Mouse (Mus musculus): ENCODE results near the gene Glod5.
A peak's percentile ranks its signal among the peaks of the same experiment; 100 is the strongest.
"Not testable (repeated sequence)": the region's sequence is repeated elsewhere in the genome, so short reads cannot be mapped to it uniquely, and the experiment has no call there.

The Glod5 gene

GRCm38 (mm10) chrX:8018286-8018685 is at the start of gene Glod5:
Glod5 (minus strand) TSS chrX:8018492.
- no peak for DNase-seq (ENCODE audit: low spot score in 2 of 2)

DNA sequence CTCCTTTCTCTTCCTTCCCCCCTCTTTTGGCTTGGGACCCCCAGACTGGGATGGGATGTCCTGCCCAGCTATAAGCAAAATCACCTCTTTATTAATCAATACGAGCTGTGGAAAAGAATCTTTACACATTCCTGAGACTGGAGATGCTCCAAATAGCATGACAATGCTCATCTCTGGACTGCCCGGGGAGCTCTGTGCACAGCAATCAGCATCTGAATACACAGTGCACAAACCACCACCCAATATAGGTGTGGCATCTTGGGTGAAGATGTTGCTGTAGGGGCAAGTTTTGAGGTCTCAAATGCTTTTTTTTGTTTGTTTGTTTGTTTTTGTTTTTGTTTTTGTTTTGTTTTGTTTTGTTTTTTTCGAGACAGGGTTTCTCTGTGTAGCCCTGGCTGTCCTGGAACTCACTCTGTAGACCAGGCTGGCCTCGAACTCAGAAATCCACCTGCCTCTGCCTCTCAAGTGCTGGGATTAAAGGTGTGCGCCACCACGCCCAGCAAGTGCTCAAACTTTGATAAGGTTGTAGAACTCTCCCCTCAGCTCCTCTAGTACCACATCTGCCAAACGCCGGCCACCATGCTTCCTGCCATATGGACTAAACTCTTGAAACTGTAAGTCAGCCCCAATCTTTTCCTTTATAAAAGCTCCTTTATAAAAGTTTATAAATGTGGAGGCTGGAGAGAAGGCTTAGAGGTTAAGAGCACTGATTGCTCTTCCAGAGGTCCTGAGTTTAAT is 32.9 kb upstream of the Glod5 start:
- not testable (repeated sequence) for DNase-seq (ENCODE audit: low spot score in 2 of 2)

DNA sequence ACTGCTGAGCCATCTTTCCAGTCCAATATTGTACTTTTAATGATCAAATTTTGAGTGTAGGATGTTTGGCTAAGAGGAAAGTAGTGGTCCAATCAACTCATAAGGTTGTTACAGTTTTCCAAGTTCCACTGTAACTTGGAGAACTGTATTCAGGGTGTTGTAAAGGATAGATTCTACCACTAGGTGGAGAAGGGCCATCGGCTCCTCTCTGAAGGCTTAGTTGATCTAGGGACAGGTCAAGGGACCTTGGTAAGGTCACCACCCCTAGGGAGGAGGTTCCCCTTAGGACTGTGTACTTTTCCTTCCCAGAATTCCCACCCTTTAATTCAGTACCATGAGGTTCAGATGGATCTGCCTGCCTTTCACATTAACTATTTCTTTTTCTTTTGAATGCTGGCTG is 14.7 kb upstream of the Glod5 start:
- DNase-seq (ENCODE audit: low spot score in 2 of 2): no peak

DNA sequence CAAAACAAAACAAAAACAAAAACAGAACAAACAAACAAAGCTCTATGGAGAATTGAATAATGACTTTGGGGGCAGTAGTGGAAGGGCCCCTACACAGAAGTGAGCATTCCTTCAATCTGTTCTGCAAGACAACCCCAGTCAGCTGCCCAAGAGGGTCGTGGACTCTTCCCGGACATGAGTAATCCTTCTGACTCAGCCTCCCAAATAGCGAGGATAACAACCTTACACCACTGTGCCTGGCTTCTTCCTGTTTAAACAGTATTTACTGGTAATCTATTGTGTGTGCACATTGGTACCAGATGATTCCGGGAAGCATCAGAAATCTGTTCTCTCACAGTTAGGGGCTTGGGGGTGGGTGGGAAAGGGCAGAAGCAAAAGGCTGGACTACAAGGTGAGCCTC is 8.5 kb upstream of the Glod5 start:
- DNase-seq (ENCODE audit: low spot score in 2 of 2): no peak

DNA sequence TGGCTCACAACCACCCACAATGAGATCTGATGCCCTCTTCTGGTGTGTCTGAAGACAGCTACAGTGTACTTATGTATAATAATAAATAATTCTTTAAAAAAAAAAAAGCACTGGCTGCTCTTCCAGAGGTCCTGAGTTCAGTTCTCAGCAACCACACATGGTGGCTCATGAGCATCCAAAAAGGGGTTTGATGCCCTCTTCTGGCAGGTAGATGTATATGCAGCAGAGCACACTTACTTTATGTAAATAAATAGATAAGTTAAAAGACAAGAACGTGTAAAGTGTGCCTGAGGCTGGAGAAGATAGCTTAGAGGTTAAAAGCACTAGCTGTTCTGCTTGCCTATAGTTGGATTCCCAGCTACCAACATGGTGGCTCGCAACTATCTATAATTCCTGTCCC is 6.5 kb upstream of the Glod5 start:
- no peak for DNase-seq (ENCODE audit: low spot score in 2 of 2)

GRCm38 (mm10) chrX:8020111-8020778 is 2.0 kb upstream of the Glod5 start:
- no peak for DNase-seq (ENCODE audit: low spot score in 2 of 2)

DNA sequence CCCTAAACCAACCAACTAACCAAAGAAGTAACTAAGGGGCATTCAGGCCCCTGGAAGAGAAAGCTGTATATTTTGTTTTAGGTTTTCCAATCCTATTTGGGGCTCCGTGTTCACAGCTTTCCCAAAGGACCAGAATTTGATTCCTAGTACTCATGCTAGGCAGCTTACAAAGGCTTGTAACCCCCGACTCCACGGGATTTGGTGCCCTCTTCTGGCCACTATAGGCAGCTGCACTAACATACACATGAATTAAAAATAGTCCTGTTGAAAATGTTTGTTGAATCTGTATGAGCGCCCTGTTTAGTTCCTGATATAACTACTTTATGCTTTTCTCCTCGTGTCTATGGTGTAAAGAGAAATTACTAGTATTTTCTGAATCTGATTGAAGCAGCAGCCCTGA is 1.1 kb downstream of the Glod5 start:
- DNase-seq (ENCODE audit: low spot score in 2 of 2): peak in 1 of 2 experiments; percentile 24

GRCm38 (mm10) chrX:8015675-8016074 is 2.6 kb downstream of the Glod5 start:
- DNase-seq (ENCODE audit: low spot score in 2 of 2): not testable (repeated sequence)

- no peak for DNase-seq (ENCODE audit: low spot score in 2 of 2)
Measured at GRCm38 (mm10) chrX:8013569-8014314, 4.5 kb downstream of the Glod5 start.

GRCm38 (mm10) chrX:8013157-8013556 is 5.1 kb downstream of the Glod5 start:
- DNase-seq (ENCODE audit: low spot score in 2 of 2): no peak

DNA sequence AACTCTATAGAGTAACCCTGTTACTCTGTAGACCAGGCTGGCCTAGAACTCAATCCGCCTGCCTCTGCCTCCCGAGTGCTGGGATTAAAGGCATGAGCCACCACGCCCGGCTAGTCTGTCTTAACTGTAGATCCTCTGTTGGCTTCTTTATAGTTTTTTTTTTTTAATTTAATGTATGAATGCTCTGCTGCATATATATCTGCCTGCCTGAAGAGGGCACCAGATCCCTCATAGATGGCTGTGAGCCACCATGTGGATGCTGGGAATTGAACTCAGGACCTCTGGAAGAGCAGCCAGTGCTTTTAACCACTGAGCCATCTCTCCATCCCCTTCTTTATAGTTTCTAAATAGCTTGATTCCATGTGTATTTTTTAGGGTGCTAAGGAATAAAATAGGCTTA is 8.9 kb downstream of the Glod5 start:
- not testable (repeated sequence) for DNase-seq (ENCODE audit: low spot score in 2 of 2)

DNA sequence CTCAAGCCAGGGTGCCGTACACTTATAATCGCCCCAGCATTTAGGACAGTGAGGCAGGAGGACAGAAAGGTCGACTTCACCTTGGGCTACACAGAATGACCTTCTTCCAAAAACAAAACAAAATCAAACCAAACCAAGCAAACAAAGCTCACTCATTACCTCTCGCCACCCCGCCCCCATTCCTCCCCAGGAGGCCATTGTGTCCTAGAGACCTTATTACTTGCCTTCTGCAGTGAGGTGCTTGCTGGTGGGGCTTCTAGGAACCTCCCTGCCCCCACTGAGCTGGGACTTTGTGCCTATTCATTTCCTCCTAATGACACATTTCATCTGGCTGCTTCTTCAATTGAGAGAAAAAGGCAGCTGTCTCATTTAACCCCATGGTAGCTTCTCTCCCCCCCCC is 9.7 kb downstream of the Glod5 start:
- no peak for DNase-seq (ENCODE audit: low spot score in 2 of 2)

DNA sequence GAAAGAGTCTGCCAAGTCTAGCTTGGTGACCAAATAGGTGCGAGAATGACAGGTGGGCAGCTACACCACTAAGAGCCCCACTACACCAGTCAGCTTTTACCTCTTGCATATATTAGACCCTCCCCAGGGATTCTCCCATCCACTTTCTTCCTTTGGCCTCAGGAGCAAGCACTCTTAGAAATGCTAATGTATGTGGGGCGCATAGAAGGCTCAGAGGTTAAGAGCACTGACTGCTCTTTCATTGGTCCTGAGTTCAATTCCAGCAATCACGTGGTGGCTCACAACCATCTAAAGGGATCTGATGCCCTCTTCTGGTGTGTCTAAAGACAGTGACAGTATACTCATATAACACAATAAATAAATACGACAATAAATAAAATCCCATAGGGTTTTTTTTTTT is 15.3 kb downstream of the Glod5 start:
- no peak for DNase-seq (ENCODE audit: low spot score in 2 of 2)

DNA sequence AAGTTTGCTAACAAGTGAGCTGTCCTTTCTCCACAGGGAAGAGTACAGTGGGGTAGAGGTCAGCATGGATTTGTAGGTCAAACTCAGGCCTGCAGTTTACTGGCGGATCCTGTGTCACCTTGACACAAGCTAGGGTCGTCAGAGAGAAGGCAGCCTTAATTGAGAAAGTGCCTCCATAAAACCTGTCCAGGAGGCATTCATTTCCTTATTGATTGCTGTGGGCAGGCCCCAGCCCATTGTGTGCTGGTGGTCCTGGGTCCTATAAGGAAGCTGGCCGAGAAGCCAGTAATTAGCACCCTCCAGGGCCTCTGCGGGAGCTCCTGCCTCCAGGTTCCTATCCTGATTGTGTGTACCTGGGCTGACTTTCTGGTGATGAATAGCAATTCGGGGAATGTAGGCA is 16.3 kb downstream of the Glod5 start:
- no peak for DNase-seq (ENCODE audit: low spot score in 2 of 2)

DNA sequence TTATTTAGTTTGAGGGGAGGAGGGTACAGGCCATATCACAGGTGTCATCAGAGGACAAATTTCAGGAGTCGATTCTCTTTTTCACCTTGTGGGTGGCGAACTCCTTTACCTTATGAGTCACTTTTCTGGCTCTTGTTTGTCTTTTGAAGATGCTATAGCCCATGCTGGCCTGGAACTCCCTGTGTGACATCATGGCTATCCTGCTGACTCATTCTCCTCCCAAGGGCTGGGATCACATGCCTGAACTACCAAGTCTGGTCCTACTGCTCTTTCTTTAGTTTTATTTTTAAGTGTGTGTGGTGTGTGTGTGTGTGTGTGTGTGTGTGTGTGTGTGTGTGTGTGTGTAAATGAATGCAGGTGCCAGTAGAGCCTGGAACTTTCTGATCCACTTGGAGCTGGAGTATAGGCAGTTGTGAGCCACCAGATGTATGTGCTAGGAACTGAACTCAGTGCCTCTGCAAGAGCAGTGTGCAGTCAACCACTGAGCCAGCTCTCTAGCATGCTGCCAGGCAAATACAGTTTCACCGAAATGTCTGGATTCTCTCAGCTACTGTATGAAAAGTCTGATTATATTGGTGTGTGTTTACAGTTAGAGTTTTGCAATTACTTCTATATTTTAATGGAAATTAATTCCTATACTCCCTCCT is 17.6 kb downstream of the Glod5 start:
- no peak for DNase-seq (ENCODE audit: low spot score in 2 of 2)

GRCm38 (mm10) chrX:7993068-7993735 is 25.1 kb downstream of the Glod5 start:
- no peak for DNase-seq (ENCODE audit: low spot score in 2 of 2)

- DNase-seq (ENCODE audit: low spot score in 2 of 2): no peak
Measured at GRCm38 (mm10) chrX:7992379-7993067, 25.8 kb downstream of the Glod5 start.

GRCm38 (mm10) chrX:7981368-7981767 is 36.9 kb downstream of the Glod5 start:
- no peak for DNase-seq (ENCODE audit: low spot score in 2 of 2)

- no peak for DNase-seq (ENCODE audit: low spot score in 2 of 2)
Measured at GRCm38 (mm10) chrX:7977892-7978291, 40.4 kb downstream of the Glod5 start, which contains the start of gene Gata1. Gata1 (minus strand) TSS chrX:7978071.

GRCm38 (mm10) chrX:7971292-7971691 is 47.0 kb downstream of the Glod5 start:
- DNase-seq (ENCODE audit: low spot score in 2 of 2): no peak

- DNase-seq (ENCODE audit: low spot score in 2 of 2): no peak
Measured at GRCm38 (mm10) chrX:7968899-7969298, 49.4 kb downstream of the Glod5 start.
